Mouse (Mus musculus) adrenal gland, postnatal 14 days (tissue): ENCODE measurements around the gene Smarcb1. TPM values are rescaled to one million over a fixed set of nuclear protein-coding genes. Genes with fewer than 3 reads are reported as not detected.

Source experiments
- DNase-seq: peaks from one replicate; pipeline ENCODE4 v3.0.0; 2021; ENCODE audit warnings: mixed read lengths
- total RNA-seq: library from RNA; stranded (reverse); gene quantifications from 2 replicates; pipeline ENCODE4 v1.2.3, GENCODE M21; 2021

The Smarcb1 gene
- total RNA-seq, 1 experiment from 2014 or later, result 75.0 TPM

DNA sequence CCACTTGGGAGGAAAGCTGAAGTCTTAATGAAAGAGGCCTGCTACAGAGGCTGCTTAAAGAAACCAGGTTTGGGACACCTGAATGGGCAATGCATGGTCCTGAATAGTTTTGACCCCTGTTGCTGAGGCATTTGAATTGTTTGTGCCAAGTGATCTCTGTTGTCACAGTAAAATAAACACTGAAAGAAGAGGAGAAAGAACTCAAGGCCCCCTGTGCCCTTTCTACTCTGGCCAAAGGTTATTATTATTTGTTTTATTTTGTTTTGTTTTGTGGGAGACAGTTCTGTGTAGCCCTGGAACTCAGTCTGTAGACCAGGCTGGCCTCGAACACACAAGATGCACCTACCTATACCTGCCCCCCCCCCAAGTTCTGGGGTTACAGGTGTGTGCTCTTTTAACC lies 13.6 kb upstream of the Smarcb1 start:
- no peak for DNase-seq

DNA sequence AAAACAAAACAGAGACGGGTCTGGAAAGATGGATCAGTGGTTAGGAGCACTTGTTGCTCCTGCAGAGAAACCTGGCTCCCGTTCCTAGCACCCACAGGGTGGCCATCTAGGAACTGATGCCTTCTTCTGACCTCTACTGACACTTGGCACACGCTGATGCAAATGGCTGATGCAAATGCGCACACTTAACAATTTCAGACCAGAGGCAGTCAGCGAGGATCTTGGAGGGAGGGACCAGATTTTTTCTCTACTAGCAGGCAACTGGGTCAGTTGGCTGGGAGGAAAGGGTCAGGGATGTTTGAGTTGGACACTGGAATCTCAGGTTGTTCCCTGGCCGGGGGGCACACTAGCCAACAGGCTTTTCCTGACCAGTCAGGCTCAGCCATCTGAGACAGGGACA lies 11.5 kb upstream of the Smarcb1 start, which contains the start of gene Chchd10:
TSS of gene Chchd10 (plus strand) at position 240 of the 400 bp plus-strand sequence.
- DNase-seq, result no peak

GRCm38 (mm10) chr10:75932081-75932678 lies 10.8 kb upstream of the Smarcb1 start:
- peak; percentile 78 for DNase-seq

- DNase-seq, result no peak
Observed at GRCm38 (mm10) chr10:75931311-75931710, 9.9 kb upstream of the Smarcb1 start.

- DNase-seq, result peak; percentile 43
Observed at GRCm38 (mm10) chr10:75930304-75930703, 8.9 kb upstream of the Smarcb1 start.

GRCm38 (mm10) chr10:75926396-75926795 lies 5.0 kb upstream of the Smarcb1 start:
- DNase-seq, result no peak

- no peak for DNase-seq
Observed at GRCm38 (mm10) chr10:75924324-75924723, 2.9 kb upstream of the Smarcb1 start.

DNA sequence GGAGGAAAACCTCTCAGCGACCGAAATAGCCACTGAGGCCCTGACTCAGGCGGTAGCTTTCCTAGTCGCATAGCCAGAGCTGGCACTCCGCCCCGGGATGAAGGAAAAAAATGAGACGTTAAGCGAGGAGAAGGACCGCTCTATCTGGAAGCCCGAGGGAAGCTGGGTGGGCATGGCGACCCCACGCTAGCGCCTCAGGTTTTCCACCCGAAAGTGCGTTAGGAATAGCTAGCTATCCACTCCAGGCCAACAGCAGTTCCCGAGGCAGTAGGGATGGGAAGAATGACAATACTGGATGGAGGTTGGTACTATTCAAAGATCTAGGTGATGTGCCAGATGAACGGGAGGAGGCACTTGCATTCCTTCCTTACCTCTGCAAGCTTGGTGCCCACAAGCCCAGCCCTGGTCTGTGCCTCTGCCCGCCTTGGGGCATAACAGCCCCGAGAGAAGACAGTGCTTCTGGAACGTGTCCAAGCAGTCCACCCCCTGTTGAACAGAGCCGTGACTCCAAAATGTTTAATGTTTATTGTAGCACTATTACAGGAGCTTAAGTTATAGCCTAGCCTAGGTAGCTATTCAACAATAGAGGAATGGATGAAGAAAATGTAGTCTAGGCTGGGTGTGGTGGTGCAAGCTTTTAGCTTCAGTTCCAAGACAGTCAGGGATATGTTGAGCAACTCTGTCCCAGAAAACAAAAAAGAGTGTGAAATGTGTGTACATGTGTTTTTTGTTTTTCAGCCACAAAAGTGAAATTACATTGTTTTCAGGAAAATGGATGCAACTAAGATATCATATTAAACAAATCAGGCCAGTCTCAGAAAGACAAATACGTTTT lies 526 bp upstream of the Smarcb1 start:
- DNase-seq, result no peak

- DNase-seq, result no peak
Observed at GRCm38 (mm10) chr10:75919026-75919425, 2.4 kb downstream of the Smarcb1 start.

DNA sequence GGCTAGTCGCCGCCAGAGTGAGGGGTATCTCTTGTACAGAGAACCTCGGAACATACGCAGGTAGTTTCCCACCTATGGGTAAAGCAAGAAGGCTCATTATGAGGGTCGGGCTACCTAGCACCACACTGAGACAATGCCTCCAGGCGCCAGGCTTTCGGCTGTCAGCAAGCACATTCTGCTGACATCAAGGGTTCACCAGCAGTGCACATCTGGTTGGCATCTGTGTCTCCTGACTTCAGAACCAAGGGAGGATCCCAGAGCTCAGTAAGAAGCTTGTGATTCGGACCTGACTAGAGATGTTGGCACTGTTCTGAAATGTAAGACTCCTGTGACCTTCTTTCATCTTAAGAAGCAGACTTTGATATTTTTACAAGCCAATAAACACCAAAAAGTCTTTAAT lies 4.6 kb downstream of the Smarcb1 start:
- no peak for DNase-seq

- DNase-seq, result no peak
Observed at GRCm38 (mm10) chr10:75915557-75915956, 5.9 kb downstream of the Smarcb1 start.

- no peak for DNase-seq
Observed at GRCm38 (mm10) chr10:75913013-75913589, 8.3 kb downstream of the Smarcb1 start.

DNA sequence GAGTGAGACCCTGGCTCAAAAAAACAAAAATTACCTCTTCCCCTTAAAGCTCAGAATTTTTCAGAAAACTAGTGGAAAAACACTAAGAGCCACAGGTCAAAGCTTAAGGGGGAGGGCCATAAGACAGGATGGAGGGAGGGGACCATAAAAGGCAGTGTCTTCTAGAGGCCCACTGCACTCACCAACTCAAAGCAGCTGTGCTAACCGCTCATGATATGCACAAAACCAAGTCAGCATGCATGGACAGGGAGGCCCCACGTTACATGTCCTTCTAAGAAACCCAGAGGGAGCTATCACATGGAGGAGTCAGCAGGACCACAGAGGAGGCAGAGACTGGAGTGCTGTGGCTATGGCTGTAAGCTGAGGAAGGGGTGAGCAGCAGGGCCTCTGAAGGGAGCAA lies 10.7 kb downstream of the Smarcb1 start:
- DNase-seq, result no peak

GRCm38 (mm10) chr10:75906882-75907281 lies 14.5 kb downstream of the Smarcb1 start:
- no peak for DNase-seq

DNA sequence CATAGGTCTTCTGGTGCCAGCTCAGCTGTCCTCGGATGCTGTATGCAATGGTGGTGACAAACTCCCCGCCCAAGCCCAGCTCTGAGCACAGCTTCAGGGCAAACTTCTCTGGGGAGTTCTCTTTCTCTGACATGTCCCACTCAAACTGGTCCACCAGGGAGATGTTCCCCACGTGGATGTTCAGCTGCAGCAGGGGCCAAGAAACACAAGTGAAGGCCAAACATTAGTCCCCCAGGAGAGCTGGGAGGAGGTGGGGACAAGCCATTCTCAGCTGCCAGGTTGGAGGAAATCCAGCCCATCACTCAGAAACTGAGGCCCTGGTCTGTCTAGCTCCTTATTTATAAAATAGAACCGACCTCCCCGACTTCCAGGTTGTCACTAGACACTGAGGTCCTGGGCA lies 17.0 kb downstream of the Smarcb1 start:
- no peak for DNase-seq

GRCm38 (mm10) chr10:75898846-75899245 lies 22.6 kb downstream of the Smarcb1 start:
- DNase-seq, result peak; percentile 76

GRCm38 (mm10) chr10:75898039-75898564 lies 23.3 kb downstream of the Smarcb1 start:
- DNase-seq, result peak; percentile 31

DNA sequence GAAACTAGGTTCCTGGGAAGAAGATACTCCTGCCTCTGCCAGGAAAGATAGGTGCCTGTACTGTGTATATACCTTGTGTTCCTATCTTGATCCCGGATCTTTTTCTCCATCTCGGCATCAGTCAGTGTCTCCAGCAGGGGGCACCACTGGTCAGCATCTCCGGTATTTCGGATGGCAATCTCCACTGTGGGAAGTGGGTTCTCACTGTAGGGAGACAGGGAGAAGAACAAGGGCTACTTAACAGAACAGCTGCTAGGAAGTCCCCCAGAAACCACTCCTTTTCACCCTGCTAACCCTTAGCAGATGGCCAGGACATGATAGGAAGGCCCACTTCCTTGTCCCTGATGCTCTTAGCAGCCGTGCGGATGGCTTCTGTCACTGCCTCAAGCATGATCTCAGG lies 24.0 kb downstream of the Smarcb1 start:
- peak; percentile 84 for DNase-seq

DNA sequence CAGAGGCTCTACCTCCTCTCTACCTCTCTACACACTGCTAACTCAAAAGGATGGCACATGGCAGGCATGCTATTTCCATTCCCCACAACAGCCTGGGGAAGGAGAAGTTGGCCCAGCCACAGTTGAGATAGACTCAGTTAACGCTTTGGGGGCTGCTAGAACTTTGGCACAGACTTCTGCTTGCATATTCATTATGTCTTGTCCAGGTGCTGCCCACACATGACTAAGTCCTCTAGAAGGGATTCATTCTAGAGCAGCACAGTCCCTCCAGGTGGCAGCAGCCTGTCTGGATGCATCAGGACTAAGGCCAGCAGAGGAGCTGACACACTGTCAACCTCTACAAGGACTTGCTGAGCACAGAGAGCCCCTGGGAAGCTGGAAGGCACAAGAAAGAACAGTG lies 25.2 kb downstream of the Smarcb1 start:
- DNase-seq, result no peak

- DNase-seq, result no peak
Observed at GRCm38 (mm10) chr10:75895730-75896129, 25.7 kb downstream of the Smarcb1 start.

GRCm38 (mm10) chr10:75894601-75895000 lies 26.8 kb downstream of the Smarcb1 start:
- DNase-seq, result no peak

- peak; percentile 97 for DNase-seq
Observed at GRCm38 (mm10) chr10:75893089-75893750, 28.2 kb downstream of the Smarcb1 start, which contains the start of gene Derl3. Derl3 (plus strand) TSS chr10:75893413.
